Mouse (Mus musculus): ENCODE measurements at regions not wholly inside any gene's neighbourhood (a gene's known extent, or its start where the extent isn't known, plus 50 kb on each side); places are given as distances from the start of the nearest gene placed in this dataset.

GRCm38 (mm10) chr2:117541471-117541870 is 198.7 kb upstream of the Rasgrp1 start:
- TF ChIP-seq CTCF (IDR thresholded peaks at IDR 0.05; ENCODE audit: low read depth) = peak; percentile 85
- TF ChIP-seq EP300 (optimal IDR thresholded peaks at IDR 0.05) = no peak

All from stomach, postnatal 0 days (tissue).